Mouse (Mus musculus) liver, postnatal 0 days (tissue): ENCODE measurements around the gene Myo7a.

Experiments
- CTCF ChIP-seq: sonication (generic); IDR thresholded peaks from 2 replicates; pipeline ENCODE4 v1.5.1; 2016; ENCODE audit warnings: antibody characterized with exemption, low read depth
- EP300 ChIP-seq: IDR thresholded peaks from 2 replicates; pipeline ENCODE4 v1.6.1; 2016; ENCODE audit warnings: antibody characterized with exemption, low read depth, mild to moderate bottlenecking

DNA sequence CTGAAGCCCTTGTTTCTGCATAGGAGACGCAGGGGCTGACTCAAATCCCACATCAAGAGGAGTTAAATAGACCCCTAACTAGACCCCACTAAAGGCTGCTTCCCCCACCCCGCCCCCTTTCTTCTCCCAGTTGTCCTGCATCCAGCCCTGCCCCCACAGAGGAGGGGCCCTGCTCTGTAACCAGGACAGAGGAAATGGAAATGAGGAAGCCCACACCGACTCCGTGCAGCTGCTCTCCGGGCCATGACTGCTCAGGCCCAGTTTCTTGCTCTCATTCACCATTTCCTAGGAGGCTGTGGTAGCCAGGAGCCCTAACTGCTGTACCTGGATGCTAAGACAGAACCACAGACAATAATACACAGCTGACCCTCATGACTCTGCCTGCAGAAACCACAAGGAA lies 36.9 kb downstream of the Myo7a start:
- TF ChIP-seq CTCF (no peak), EP300 (no peak)
